Mouse (Mus musculus): ENCODE results near the gene Fam214a. TPM values are rescaled to one million over a fixed set of nuclear protein-coding genes. Genes with fewer than 3 reads are reported as not detected.

Gene Fam214a
- polyA plus RNA-seq, 1 experiment from 2014 or later: 3.7 TPM

Other genes starting within 250 kb of the Fam214a start
- 3.4 and 4.1 TPM in 2 replicates for gene Onecut1, start 91.0 kb upstream of the Fam214a start, polyA plus RNA-seq (2014; fragmentation: Nextera tagmentation; extraction: Ambion mirVana)
- gene Arpp19, start 84.7 kb downstream of the Fam214a start, polyA plus RNA-seq (2014; fragmentation: Nextera tagmentation; extraction: Ambion mirVana): 322 and 335 TPM in 2 replicates
- 7.0 and 7.5 TPM in 2 replicates for gene Myo5a, start 118.1 kb downstream of the Fam214a start, polyA plus RNA-seq (2014; fragmentation: Nextera tagmentation; extraction: Ambion mirVana)